Mouse (Mus musculus) myocyte (in vitro differentiated cells): Measurements from ENCODE around the gene Pabpc6.

Experiments used
- CEBPB ChIP-seq: IDR thresholded peaks from 2 replicates; pipeline ENCODE4 v1.6.1; 2011; ENCODE audit warnings: mild to moderate bottlenecking, moderate library complexity; ENCODE audit not compliant: poor library complexity, insufficient read depth, severe bottlenecking
- E2F4 ChIP-seq: IDR thresholded peaks from one replicate; pipeline ENCODE4 v1.6.1; 2011; ENCODE audit warnings: mild to moderate bottlenecking, control low read depth, moderate library complexity; ENCODE audit not compliant: insufficient read depth
- MYOD1 ChIP-seq, 3 experiments: IDR thresholded peaks; one replicate each; pipeline ENCODE4 v1.6.1; 2011; ENCODE audit warnings: control low read depth in 2 of 3, low read depth in 2 of 3, mild to moderate bottlenecking in 2 of 3, moderate library complexity in 1 of 3; ENCODE audit not compliant: insufficient read length in 2 of 3, control insufficient read depth in 1 of 3
- POLR2A ChIP-seq: IDR thresholded peaks from one replicate; pipeline ENCODE4 v1.6.1; 2011; ENCODE audit warnings: low read depth, mild to moderate bottlenecking, control low read depth, moderate library complexity; ENCODE audit not compliant: insufficient read length
- POLR2AphosphoS2 ChIP-seq: IDR thresholded peaks from one replicate; pipeline ENCODE4 v1.6.1; 2011; ENCODE audit warnings: low read depth, control low read depth; ENCODE audit not compliant: insufficient read length
- USF1 ChIP-seq: IDR thresholded peaks from one replicate; pipeline ENCODE4 v1.6.1; 2011; ENCODE audit warnings: low read depth, mild to moderate bottlenecking, control low read depth, moderate library complexity

DNA sequence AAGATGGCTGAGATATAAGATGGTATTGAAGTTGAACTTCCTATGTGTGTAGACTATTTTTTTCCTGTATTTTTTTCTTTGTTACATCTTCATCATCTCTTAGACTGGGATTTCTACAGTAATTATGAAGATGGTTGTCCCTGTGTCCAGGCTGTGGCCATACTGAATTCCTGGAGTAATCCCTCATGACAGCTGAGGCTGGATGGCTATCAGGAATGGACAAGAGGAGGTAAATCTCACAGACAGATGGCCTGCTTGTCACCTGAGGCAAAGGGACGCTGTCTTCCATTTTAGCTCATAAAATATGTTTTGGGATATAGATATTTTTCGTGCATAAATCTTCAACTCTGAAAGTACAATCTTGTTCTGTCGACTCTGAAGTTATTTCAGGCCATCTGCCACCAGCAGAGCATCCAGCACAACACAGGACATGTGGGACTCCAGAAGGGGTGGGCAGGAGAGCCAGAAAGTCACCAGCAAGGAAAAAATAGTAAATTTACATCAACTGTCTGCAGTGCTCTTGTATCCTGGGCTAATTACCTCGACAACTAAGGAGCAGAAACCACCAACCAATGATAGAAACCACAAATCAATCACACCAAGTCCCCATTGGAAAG, 14.1 kb upstream of the Pabpc6 start:
- TF ChIP-seq MYOD1 (IDR thresholded peaks at IDR 0.05; ENCODE audit: control insufficient read depth in 1 of 3, insufficient read length in 2 of 3, low read depth in 2 of 3) = peak; percentile 77 to 91 (median 85)
- no peak for TF ChIP-seq E2F4
- TF ChIP-seq POLR2A = no peak
- no peak for TF ChIP-seq USF1
- TF ChIP-seq CEBPB = no peak
- no peak for TF ChIP-seq POLR2AphosphoS2
